In genomic region chr9:40427663-40428062, GRCm38 (mm10) we compare ENCODE assay signal across 25 mouse cellular contexts.
"Had no signal": no experiment of that assay in that cellular context is flagged by ENCODE, and none has a peak within 500 bp of the region (broad histone marks: within the 10 kb centered on the region; RNA-seq: fewer than 3 reads in every experiment).

No protein-coding gene starts in this region.

- H3K4me1 ChIP-seq: embryonic facial prominence, embryonic 10.5 days; embryonic facial prominence, embryonic 12.5 days; embryonic facial prominence, embryonic 13.5 days; embryonic facial prominence, embryonic 15.5 days; forebrain, embryonic 10.5 days; forebrain, embryonic 12.5 days; forebrain, embryonic 13.5 days; forebrain, embryonic 15.5 days had no signal

- H3K27me3 ChIP-seq: embryonic facial prominence, embryonic 12.5 days; embryonic facial prominence, embryonic 13.5 days; embryonic facial prominence, embryonic 15.5 days; forebrain, embryonic 12.5 days; forebrain, embryonic 13.5 days; forebrain, embryonic 15.5 days had no signal

- H3K4me3 ChIP-seq: embryonic facial prominence, embryonic 10.5 days; embryonic facial prominence, embryonic 12.5 days; embryonic facial prominence, embryonic 13.5 days; embryonic facial prominence, embryonic 15.5 days; erythroblast, embryonic 14.5 days; forebrain, embryonic 10.5 days; forebrain, embryonic 12.5 days; forebrain, embryonic 13.5 days; forebrain, embryonic 15.5 days; gastrocnemius, adult 2 months; heart, embryonic 10.5 days had no signal

- H3K9ac ChIP-seq: embryonic facial prominence, embryonic 12.5 days; embryonic facial prominence, embryonic 13.5 days; embryonic facial prominence, embryonic 15.5 days; forebrain, embryonic 12.5 days; forebrain, embryonic 13.5 days; forebrain, embryonic 15.5 days; forebrain, postnatal 0 days had no signal

- H3K27ac ChIP-seq: embryonic facial prominence, embryonic 10.5 days; embryonic facial prominence, embryonic 12.5 days; embryonic facial prominence, embryonic 13.5 days; embryonic facial prominence, embryonic 15.5 days; forebrain, embryonic 10.5 days; forebrain, embryonic 12.5 days; forebrain, embryonic 13.5 days; forebrain, embryonic 15.5 days; gastrocnemius, adult 2 months; heart, embryonic 10.5 days had no signal

- DNase-seq: cerebellum, adult 8-10 months; cerebellum, adult 9-10 months; cerebellum, adult 9-11 months; cerebellum, postnatal 10 days; cerebellum, postnatal 14 days; cerebellum, postnatal 25 days; cerebellum, postnatal 36 days; embryo, embryonic 11 days; forebrain, postnatal 0 days; gastrocnemius, adult 2 months; gastrocnemius, postnatal 10 days; gastrocnemius, postnatal 14 days; gastrocnemius, postnatal 25 days; gastrocnemius, postnatal 36 days; heart, adult 18-20 months had no signal

- H3K36me3 ChIP-seq: embryonic facial prominence, embryonic 10.5 days; embryonic facial prominence, embryonic 12.5 days; embryonic facial prominence, embryonic 13.5 days; embryonic facial prominence, embryonic 15.5 days; forebrain, embryonic 10.5 days; forebrain, embryonic 12.5 days; forebrain, embryonic 15.5 days had no signal
